Mouse (Mus musculus): ENCODE results near the gene F2r.

GRCm38 (mm10) chr13:95667260-95667659 is 49.0 kb upstream of the F2r start:
- peak; percentile 71 for TF ChIP-seq CTCF (IDR thresholded peaks at IDR 0.05; ENCODE audit: low read depth)
- no peak for TF ChIP-seq EP300 (optimal IDR thresholded peaks at IDR 0.05)
